Mouse (Mus musculus): ENCODE measurements around the gene Daam1. TPM values are rescaled to one million over a fixed set of nuclear protein-coding genes. Genes with fewer than 3 reads are reported as not detected.

Daam1 gene
- polyA plus RNA-seq, 2 experiments, result 10.5 to 13.3 TPM

GRCm38 (mm10) chr12:71919156-71919555, 88.3 kb downstream of the Daam1 start:
- no peak for TF ChIP-seq EP300 (IDR thresholded peaks at IDR 0.05; ENCODE audit: low read depth)
- TF ChIP-seq CTCF (IDR thresholded peaks at IDR 0.05; ENCODE audit: low read depth), result no peak
- Histone ChIP-seq H3K27me3 (ENCODE audit: control insufficient read depth, insufficient read depth, low read length) (no peaks in the 10 kb centered on the region), H3K27ac (no peak overlapping the region), H3K4me1 (replicated peaks; ENCODE audit: control insufficient read depth in 2 of 2, insufficient read depth in 2 of 2, low read length in 1 of 2) (no peaks in the 10 kb centered on the region; a peak in 1 of 4 replicates), H3K4me2 (ENCODE audit: low read depth) (no peak overlapping the region), H3K36me3 (replicated peaks; ENCODE audit: control insufficient read depth, insufficient read depth, low read depth) (peaks cover 9% of the 10 kb centered on the region), H3K4me3 (ENCODE audit: insufficient read depth in 1 of 2, low read depth in 2 of 2, low read length in 2 of 2) (no peak overlapping the region), H3K9ac (replicated peaks) (no peak overlapping the region), H3K9me3 (ENCODE audit: control insufficient read depth, low read length) (no peaks in the 10 kb centered on the region)
- ATAC-seq (ENCODE audit: insufficient read depth) (no peak), DNase-seq (ENCODE audit: low read depth in 3 of 3, low spot score in 3 of 3) (no peak)
- WGBS (ENCODE audit: insufficient replicate concordance), result 64% methylated on average over 4 of the region's 4 CpGs

GRCm38 (mm10) chr12:71919962-71920361, 89.1 kb downstream of the Daam1 start:
- ATAC-seq (ENCODE audit: insufficient read depth) (no peak), DNase-seq (ENCODE audit: low read depth in 3 of 3, low spot score in 3 of 3) (no peak)
- Histone ChIP-seq H3K27me3 (ENCODE audit: control insufficient read depth, insufficient read depth, low read length) (no peaks in the 10 kb centered on the region), H3K4me1 (replicated peaks; ENCODE audit: control insufficient read depth in 2 of 2, insufficient read depth in 2 of 2, low read length in 1 of 2) (no peaks in the 10 kb centered on the region; a peak in 1 of 4 replicates), H3K27ac (no peak overlapping the region), H3K9ac (replicated peaks) (no peak overlapping the region), H3K4me3 (ENCODE audit: insufficient read depth in 1 of 2, low read depth in 2 of 2, low read length in 2 of 2) (no peak overlapping the region), H3K4me2 (ENCODE audit: low read depth) (no peak overlapping the region), H3K36me3 (replicated peaks; ENCODE audit: control insufficient read depth, insufficient read depth, low read depth) (peaks cover 9% of the 10 kb centered on the region), H3K9me3 (ENCODE audit: control insufficient read depth, low read length) (no peaks in the 10 kb centered on the region)
- TF ChIP-seq CTCF (IDR thresholded peaks at IDR 0.05; ENCODE audit: low read depth), result no peak
- TF ChIP-seq EP300 (IDR thresholded peaks at IDR 0.05; ENCODE audit: low read depth), result no peak
- 65% methylated on average over 3 of the region's 3 CpGs for WGBS (ENCODE audit: insufficient replicate concordance)

DNA sequence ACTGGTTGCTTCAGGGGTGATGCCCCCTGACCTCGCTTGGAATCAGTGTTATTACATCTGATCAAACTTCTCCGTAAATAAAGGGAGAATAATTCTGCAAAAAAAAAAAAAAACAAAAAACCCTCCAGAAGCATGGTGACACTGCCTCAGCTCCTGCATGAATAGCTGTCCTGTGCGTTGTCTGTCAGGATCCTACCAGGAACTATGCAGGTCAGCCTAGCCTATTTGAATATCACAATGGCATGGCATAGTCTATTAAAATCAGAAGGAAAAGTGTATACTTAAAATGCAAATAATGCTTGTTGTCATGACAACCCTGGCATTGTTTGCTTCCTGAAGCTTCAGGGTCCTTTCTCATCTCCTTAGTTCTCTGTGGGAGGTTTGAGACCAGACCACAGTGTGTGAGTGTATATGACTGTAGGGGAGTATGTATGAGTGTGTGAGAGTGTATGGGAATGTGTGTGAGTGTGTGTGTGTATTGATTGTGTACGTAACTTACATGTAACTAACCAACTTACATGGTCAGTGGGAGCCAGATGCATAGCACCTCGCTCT, 92.0 kb downstream of the Daam1 start:
- 83% methylated on average over 5 of the region's 5 CpGs for WGBS (ENCODE audit: insufficient replicate concordance)
- DNase-seq (ENCODE audit: low read depth in 3 of 3, low spot score in 3 of 3) (no peak), ATAC-seq (ENCODE audit: insufficient read depth) (no peak)
- TF ChIP-seq EP300 (IDR thresholded peaks at IDR 0.05; ENCODE audit: low read depth), result no peak
- no peak for TF ChIP-seq CTCF (IDR thresholded peaks at IDR 0.05; ENCODE audit: low read depth)
- Histone ChIP-seq H3K9me3 (ENCODE audit: control insufficient read depth, low read length) (no peaks in the 10 kb centered on the region), H3K9ac (replicated peaks) (no peak overlapping the region), H3K4me1 (replicated peaks; ENCODE audit: control insufficient read depth in 2 of 2, insufficient read depth in 2 of 2, low read length in 1 of 2) (no peaks in the 10 kb centered on the region; a peak in 1 of 4 replicates), H3K36me3 (replicated peaks; ENCODE audit: control insufficient read depth, insufficient read depth, low read depth) (no peaks in the 10 kb centered on the region; the same call in 1 of the 2 replicates), H3K4me2 (ENCODE audit: low read depth) (no peak overlapping the region), H3K27me3 (ENCODE audit: control insufficient read depth, insufficient read depth, low read length) (no peaks in the 10 kb centered on the region), H3K4me3 (ENCODE audit: insufficient read depth in 1 of 2, low read depth in 2 of 2, low read length in 2 of 2) (no peak overlapping the region), H3K27ac (no peak overlapping the region)

DNA sequence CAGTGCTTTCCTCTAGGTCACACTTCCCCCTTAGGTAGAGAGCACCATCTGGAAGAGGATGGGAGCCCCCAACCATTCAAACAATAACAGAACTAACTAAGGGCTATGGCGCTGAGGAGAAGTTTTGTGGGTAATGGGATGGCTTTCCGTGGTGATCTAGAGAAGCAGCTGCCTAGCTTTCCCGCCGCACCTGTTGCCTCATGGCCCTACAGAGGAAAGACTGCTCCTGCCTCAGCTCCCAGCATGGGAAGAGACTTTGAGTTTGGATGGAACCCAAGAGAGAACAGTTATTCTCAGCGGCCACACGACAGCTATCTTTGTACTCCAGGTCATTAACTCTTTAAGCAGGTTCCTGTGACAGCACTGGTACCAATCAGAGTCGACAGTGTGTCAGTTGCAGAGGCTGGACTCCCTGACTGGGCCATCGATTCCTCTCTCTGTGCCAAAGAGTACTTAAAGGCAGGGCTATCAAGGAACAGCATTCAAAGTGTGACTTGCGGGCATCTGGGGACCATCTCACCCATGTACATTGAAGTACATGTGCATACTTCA, 94.2 kb downstream of the Daam1 start:
- no peaks in the 10 kb centered on the region; the same call in 1 of the 2 replicates for H3K36me3 ChIP-seq (replicated peaks; ENCODE audit: control insufficient read depth, insufficient read depth, low read depth)
- ATAC-seq (ENCODE audit: insufficient read depth) (no peak), DNase-seq (ENCODE audit: low read depth in 3 of 3, low spot score in 3 of 3) (no peak)
- TF ChIP-seq CTCF (IDR thresholded peaks at IDR 0.05; ENCODE audit: low read depth) (no peak), EP300 (IDR thresholded peaks at IDR 0.05; ENCODE audit: low read depth) (no peak)
- H3K4me2 ChIP-seq (ENCODE audit: low read depth), result no peak overlapping the region
- peaks cover 10 to 12% of the 10 kb centered on the region in 2 experiments for H3K4me1 ChIP-seq (replicated peaks; ENCODE audit: control insufficient read depth in 2 of 2, insufficient read depth in 2 of 2, low read length in 1 of 2)
- WGBS (ENCODE audit: insufficient replicate concordance), result 70% methylated on average over 9 of the region's 9 CpGs
- no peaks in the 10 kb centered on the region for H3K27me3 ChIP-seq (ENCODE audit: control insufficient read depth, insufficient read depth, low read length)
- H3K27ac ChIP-seq, result no peak overlapping the region
- H3K4me3 ChIP-seq (ENCODE audit: insufficient read depth in 1 of 2, low read depth in 2 of 2, low read length in 2 of 2), result no peak overlapping the region
- no peak overlapping the region for H3K9ac ChIP-seq (replicated peaks)
- no peaks in the 10 kb centered on the region for H3K9me3 ChIP-seq (ENCODE audit: control insufficient read depth, low read length)

GRCm38 (mm10) chr12:71925990-71926700, 95.3 kb downstream of the Daam1 start:
- Histone ChIP-seq H3K9me3 (ENCODE audit: control insufficient read depth, low read length) (no peaks in the 10 kb centered on the region), H3K4me1 (replicated peaks; ENCODE audit: control insufficient read depth in 2 of 2, insufficient read depth in 2 of 2, low read length in 1 of 2) (peaks cover 17 to 18% of the 10 kb centered on the region in 2 experiments), H3K4me2 (ENCODE audit: low read depth) (no peak overlapping the region), H3K9ac (replicated peaks) (no peak overlapping the region), H3K36me3 (replicated peaks; ENCODE audit: control insufficient read depth, insufficient read depth, low read depth) (no peaks in the 10 kb centered on the region; the same call in 1 of the 2 replicates), H3K27ac (no peak overlapping the region), H3K4me3 (ENCODE audit: insufficient read depth in 1 of 2, low read depth in 2 of 2, low read length in 2 of 2) (no peak overlapping the region), H3K27me3 (ENCODE audit: control insufficient read depth, insufficient read depth, low read length) (no peaks in the 10 kb centered on the region)
- TF ChIP-seq EP300 (IDR thresholded peaks at IDR 0.05; ENCODE audit: low read depth) (no peak), CTCF (IDR thresholded peaks at IDR 0.05; ENCODE audit: low read depth) (no peak)
- 63% methylated on average over 11 of the region's 11 CpGs for WGBS (ENCODE audit: insufficient replicate concordance)
- DNase-seq (ENCODE audit: low read depth in 3 of 3, low spot score in 3 of 3) (no peak), ATAC-seq (ENCODE audit: insufficient read depth) (no peak)

Measured in liver, embryonic 14.5 days (tissue).